Mouse (Mus musculus) ovary, postnatal 14 days (tissue): Measurements from ENCODE around the gene Cdc42bpg.
"Not testable (repeated sequence)": the region's sequence is repeated elsewhere in the genome, so short reads cannot be mapped to it uniquely, and the experiment has no call there.

Source experiments
- DNase-seq: peaks from one replicate; pipeline ENCODE4 v3.0.0; 2022; ENCODE audit warnings: low spot score

Gene Cdc42bpg

GRCm38 (mm10) chr19:6276426-6277421 lies 29.5 kb upstream of the Cdc42bpg start, which contains the start of gene Ehd1:
Gene Ehd1, plus strand, starts transcription at chr19:6276725.
- DNase-seq: peak; percentile 98

DNA sequence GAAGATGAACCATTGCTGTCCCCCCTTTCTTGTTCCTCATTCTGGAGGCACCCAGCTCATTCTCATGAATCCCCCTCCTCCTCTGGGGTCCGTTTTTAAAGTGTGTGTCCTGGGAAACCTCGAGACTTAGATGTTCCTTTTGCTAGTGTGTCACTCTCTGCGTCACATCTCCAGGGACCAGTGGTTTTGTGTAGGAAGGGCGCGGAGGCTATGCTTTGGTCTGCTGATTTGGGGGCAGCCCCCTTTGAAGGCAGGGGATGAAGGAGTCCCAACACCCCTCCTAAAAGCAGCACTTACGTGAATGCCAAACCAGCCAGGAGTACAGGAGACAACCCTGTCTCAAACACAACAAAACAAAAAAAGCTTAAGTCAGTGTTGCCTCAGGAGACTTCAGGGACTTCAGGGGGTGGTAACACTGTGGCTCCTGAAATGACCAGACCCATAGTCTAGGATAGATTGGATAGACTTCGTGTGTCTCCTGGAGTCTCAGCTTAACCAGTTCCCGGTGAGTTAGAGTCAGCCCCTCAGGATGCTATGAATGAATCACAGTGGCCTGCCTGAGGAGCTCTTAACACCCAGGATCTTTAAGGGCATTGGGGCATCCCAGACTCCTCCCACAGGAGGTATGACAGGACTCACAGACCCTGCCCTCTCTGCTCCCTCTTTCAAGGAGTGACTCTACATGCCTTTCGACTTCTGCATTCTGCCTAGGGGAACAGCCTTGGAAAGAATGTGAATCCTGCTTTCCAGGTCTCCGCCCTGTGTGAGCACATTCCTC lies 28.4 kb upstream of the Cdc42bpg start:
- DNase-seq: peak; percentile 44

- DNase-seq: no peak
Observed at GRCm38 (mm10) chr19:6278439-6279073, 27.7 kb upstream of the Cdc42bpg start.

GRCm38 (mm10) chr19:6279481-6280144 lies 26.6 kb upstream of the Cdc42bpg start:
- DNase-seq: no peak

GRCm38 (mm10) chr19:6280554-6280953 lies 25.7 kb upstream of the Cdc42bpg start:
- DNase-seq: no peak

DNA sequence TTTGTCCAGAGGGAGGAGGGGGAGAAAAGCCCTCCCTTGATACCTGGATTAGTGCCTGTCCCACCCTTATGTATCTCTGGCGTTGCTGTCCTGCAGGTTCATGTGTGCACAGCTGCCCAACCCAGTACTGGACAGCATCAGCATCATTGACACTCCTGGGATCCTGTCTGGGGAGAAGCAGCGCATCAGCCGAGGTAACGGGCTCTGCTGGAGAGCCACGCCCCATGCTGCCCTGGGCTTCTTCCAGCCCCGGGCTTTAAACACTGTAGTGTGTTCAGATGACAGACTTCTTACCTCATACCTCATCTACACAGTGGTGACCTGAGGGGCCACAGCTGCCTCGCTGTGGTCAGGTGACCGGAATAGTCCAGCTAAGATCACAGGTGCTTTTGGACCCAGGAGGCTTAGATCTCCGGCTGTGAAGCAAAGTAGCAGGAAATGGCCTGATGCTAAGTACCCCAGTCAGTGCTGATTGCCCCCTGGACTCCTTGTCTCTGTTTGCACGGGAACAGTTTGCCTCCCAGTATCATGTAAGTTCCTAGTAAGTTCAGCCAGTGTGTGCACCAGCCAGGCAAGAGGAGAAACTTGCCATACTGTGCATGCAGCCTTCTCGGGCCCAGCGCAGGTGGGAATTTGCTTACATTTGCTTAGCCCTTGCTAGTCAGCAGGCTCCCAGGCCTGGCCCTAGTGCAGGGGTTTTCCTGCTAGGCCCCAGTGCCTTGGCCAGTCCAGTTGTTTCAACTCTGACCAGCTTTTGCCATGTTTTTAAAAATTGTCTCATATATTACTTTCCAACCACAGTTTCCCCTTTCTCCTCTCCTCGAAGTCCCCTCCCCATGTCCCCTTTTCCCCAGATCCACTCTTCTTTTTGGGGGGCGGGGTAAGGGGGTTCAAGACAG lies 24.9 kb upstream of the Cdc42bpg start:
- DNase-seq: no peak

GRCm38 (mm10) chr19:6283001-6283400 lies 23.3 kb upstream of the Cdc42bpg start:
- DNase-seq: no peak

DNA sequence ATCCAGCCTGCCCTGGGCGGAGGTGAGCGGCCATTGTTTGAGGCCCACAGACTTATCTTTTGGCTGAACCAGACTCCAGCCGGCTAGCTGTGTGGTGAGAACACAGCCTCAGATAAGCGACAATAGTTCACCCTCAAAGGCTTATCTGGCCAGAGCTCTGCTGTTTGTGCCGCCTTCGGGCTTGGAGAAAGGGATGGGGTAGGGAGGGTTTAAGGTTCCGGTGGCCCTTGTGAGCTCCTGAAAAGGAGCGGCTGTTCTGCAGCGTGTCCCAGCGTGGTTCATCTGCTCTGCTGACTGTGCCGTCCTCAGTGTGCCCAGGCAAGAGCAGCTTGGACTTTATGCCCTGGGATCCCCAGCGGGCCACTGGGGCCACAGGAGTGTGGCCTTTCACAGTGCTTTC lies 21.8 kb upstream of the Cdc42bpg start:
- DNase-seq: no peak

DNA sequence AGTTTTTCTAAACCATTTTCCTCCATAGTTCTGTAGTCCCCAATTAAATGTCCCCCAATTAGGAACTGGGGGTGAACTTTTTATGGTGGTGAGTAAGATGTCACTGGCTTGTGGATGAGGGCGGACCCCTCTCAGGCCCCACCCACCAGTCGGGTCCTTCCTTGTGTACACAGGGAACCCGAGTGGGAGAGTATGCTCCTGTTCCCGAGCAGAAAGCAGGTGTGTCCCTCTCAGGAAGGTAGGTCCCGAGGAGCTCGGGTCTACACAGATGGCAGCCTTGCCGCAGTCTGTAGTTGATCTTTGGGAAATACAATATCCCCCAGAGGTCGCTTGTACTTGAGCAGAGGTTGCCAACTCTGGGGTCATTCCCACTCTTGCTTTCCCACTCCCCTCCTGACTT lies 21.0 kb upstream of the Cdc42bpg start:
- no peak for DNase-seq

DNA sequence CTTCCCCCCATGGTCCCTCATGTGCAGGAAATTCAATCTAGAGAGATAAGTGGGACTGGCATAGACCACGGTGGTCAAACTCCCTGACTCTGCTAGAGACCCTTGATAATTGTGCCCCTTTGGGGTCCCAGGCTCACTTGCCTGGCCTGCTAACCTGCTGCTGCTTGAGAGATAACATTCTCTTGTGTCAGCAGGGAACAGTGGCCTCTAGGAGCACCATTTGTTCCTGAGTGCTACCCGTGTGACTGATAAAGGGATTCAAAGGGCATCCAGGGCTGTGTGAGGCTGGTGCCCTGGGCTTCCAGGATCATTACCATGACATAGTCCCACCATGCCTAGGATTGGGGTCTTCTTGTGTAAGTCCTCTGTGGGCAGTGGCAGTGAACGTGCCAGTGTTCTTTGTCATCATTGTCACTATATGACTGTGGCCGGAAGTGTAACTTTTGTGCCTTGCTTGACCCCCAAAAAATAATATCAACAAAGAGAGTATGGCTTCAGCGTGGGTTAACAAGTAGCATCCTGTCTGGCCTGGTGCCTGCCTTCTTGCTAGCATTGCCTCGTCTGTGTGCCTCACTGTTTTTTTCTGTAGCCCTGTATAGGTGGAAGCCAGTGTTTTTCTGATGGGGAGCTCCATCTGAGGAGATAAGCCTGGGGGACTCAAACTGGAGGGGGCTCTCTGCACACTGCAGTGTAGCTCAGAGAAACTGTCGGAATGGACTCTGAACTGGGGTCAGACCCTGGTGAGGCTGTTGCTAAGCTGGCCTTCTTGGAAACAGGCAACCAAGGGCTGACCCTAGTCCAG lies 20.4 kb upstream of the Cdc42bpg start:
- DNase-seq: no peak

GRCm38 (mm10) chr19:6286434-6287401 lies 19.5 kb upstream of the Cdc42bpg start:
- no peak for DNase-seq

DNA sequence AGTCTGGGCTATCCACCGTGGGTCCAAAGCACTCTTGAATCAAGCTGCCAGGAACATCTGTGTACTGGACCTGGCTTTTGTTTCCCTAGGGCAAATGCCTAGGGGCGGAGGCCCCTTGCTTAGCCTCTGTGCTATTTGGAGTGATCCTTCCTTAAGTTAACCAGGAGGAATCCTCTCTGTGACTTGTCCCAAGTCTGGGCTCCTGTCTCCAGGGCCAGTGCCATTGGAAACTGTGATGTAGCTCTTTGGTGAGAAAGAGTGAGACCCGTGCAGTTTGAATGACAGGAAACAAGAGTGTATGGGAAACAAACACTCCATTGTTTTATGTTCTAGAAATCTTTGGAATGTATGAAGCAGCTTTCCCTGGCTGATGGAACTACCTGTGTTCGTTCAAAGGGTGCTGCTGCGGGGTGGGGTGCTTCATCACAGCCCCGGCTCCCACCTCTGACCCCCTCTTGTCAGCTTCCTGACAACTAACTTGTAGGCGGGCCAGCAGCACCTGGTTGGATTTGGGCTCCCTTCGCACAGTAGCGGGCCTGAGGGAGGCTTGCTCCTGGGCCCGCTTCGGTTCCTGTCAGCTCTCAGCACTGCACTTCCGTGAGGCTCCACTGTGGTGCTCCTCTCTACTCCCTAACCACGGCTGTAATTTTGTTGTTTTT lies 17.9 kb upstream of the Cdc42bpg start:
- no peak for DNase-seq

GRCm38 (mm10) chr19:6289696-6290238 lies 16.5 kb upstream of the Cdc42bpg start:
- no peak for DNase-seq

DNA sequence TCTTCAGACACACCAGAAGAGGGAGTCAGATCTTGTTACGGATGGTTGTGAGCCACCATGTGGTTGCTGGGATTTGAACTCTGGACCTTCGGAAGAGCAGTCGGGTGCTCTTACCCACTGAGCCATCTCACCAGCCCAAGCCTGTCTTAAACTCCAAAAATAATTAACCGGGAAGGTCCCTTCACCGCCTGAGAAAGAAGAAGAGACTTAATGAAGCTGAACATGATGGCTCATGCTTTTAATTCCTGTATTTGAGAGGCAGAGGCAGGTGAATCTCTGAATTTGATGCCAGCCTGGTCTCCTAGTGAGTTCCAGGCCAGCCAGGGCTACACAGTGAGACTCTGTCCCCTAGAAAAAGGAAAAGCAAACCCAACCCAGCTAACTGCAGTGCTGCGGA lies 15.5 kb upstream of the Cdc42bpg start:
- DNase-seq: not testable (repeated sequence)

DNA sequence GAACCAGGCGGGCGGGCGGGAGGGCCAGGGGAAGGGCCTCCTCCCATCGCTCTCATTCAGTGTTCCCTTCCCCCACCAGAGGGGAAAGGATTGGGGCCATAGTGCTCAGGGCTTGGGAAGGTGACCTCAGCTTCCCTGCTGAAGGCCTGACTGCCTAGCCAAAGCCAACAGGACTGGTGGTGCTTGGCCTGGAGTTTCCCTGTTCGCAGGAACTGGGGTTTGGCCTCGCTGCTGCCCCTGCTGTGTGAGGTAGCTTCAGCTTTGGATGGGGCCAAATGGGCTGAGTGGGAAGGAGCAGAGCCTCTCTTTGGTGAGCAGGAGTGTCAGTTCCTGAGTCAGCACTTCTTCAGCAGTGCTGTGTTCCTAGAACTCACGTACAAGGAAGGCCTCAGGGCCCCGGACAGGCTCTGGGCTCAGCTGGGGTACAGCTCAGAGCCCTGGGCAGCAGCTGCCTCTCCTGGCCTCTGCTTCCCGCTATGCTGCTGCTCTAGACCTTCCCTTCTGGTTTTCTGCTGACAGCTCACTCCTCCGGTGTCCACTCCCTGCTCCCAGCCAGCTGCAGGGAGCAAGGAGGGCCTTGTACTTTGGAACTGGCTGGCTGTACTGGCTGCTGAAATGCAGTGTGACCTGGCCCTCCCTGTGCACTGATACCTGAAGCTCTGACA lies 15.0 kb upstream of the Cdc42bpg start:
- no peak for DNase-seq

DNA sequence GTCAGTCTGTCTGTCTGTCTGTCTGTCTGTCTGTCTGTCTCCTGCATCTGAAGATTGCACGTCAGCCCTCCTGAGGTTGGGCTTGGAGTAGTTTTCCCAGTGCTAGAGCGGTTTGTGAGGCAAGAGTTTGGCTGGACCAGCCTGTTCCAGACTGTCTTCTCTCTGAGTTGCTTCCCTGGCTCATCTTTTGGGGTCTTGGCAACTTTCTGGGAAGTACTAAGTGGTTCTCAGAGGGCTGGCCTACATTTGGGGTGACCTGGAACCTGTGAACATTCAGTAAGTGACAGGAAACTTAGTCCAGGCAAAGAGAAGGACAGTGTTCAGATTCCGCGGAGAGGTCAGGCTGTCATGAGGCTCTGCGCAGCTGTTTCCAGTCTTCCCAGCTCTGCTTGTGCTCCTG lies 14.0 kb upstream of the Cdc42bpg start:
- no peak for DNase-seq

DNA sequence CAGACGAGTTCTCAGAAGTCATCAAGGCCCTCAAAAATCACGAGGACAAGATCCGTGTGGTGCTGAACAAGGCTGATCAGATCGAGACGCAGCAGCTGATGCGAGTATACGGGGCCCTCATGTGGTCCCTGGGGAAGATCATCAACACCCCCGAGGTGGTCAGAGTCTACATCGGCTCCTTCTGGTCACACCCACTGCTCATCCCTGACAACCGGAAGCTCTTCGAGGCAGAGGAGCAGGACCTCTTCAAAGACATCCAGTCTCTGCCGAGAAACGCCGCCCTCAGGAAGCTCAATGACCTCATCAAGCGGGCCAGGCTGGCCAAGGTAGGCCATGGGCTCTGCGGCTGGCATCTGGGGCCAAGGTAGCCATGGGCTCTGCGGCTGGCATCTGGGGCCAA lies 12.0 kb upstream of the Cdc42bpg start:
- no peak for DNase-seq
